Mouse (Mus musculus): ENCODE results near the gene Gm17019.
"Not testable (repeated sequence)": the region's sequence is repeated elsewhere in the genome, so short reads cannot be mapped to it uniquely, and the experiment has no call there.

Gene Gm17019

DNA sequence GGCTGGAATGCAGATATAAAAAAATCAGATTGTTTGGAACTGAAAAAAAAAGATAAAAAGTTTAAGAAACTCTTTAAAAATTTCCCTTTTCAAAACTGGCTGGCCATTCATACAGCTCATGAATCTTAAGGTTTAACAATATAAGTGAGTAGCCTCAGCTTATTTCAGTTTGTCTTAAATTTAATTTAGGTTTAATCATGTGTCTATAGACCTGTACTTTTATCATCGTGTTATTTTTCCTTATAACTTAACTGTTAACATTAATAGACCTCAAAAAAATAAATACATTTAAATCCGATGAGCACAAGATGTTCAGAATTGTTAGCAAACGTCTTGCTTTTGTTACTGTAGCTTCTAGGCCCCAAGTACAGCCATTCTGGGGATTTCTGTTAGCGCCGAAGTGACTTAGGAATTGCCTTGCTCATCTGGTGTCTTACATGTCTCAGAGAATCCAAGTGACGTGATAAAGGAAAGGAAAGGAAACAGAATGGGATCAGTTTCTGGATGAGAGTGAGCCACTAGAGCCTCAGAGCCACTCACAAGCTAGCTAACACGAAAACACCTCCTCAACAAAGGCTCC, 36.0 kb downstream of the Gm17019 start:
- DNase-seq, result not testable (repeated sequence)

GRCm38 (mm10) chr5:14994124-14994523, 38.7 kb downstream of the Gm17019 start:
- not testable (repeated sequence) for DNase-seq

DNA sequence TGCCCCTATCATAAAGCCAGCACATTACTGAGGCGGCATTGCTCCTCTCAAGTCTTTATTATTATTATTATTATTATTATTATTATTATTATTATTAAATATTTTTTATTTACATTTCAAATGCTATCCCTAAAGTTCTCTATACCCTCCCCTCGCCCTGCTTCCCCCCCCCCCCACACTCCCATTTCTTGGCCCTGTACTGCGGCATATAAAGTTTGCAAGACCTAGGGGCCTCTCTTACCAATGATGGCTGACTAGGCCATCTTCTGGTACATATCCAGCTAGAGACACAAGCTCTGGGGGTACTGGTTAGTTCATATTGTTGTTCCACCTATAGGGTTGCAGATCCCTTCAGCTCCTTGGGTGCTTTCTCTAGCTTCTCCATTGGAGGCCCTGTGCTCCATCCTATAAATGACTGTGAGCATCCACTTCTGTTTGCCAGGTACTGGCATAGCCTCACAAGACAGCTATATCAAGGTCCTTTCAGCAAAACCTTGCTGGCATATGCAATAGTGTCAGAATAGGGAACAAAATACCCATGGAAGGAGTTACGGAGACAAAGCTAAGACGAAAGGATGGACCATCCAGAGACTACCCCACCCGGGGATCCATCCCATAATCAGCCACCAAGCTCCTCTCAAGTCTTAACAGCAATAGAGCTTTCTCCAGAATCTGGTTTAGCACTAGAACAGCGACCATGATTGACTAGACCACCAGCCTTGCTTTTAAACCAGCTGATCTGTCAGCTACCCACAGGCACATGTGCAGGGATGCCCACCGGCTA, 42.2 kb downstream of the Gm17019 start:
- not testable (repeated sequence) for DNase-seq

- DNase-seq, result peak in 1 of 2 experiments; percentile 3
Observed at GRCm38 (mm10) chr5:14986649-14987387, 46.0 kb downstream of the Gm17019 start.

Measured in cerebellum, postnatal 10 days (tissue).